7 mouse cellular contexts compared by ENCODE assay signal in genomic region chr17:25791320-25791842, GRCm38 (mm10). TPM values are rescaled to one million over a fixed set of nuclear protein-coding genes. Genes with fewer than 3 reads are reported as not detected.
A peak's percentile ranks its signal among the peaks of the same experiment; 100 is the strongest.
DNase-seq lines count a peak whose midpoint lies in the region; ATAC-seq and TF ChIP-seq lines count a peak whose summit lies in the region.

No protein-coding gene starts in this region.

- no peak for TF ChIP-seq POLR2A in small intestine, adult 2 months (IDR thresholded peaks at IDR 0.05; ENCODE audit: low read depth, low read length)

- peak overlapping the region; percentile 81 for H3K9ac ChIP-seq in limb, embryonic 13.5 days

- peak overlapping the region; percentile 93 for H3K27ac ChIP-seq in forebrain, embryonic 10.5 days
- peak overlapping the region; percentile 91; the same call in 1 of the 2 replicates for H3K27ac ChIP-seq in limb, embryonic 13.5 days
- peak overlapping the region; percentile 94 for H3K27ac ChIP-seq in small intestine, adult 2 months (ENCODE audit: insufficient read depth, low read depth, low read length)

- H3K36me3 ChIP-seq in megakaryocyte, embryonic 14.5 days (replicated peaks; ENCODE audit: low read length), result peaks cover 42% of the 10 kb centered on the region
- peaks cover 67% of the 10 kb centered on the region for H3K36me3 ChIP-seq in forebrain, embryonic 10.5 days (replicated peaks)
- H3K36me3 ChIP-seq in limb, embryonic 13.5 days, result peaks cover 23% of the 10 kb centered on the region
- peaks cover 3% of the 10 kb centered on the region for H3K36me3 ChIP-seq in small intestine, adult 2 months (ENCODE audit: control insufficient read depth, insufficient read depth, low read length)

- no peak for DNase-seq in forebrain, embryonic 10.5 days (ENCODE audit: extremely low spot score, low spot score)
- DNase-seq in ovary, adult 18-20 months (ENCODE audit: low spot score), result no peak
- no peak for DNase-seq in right cerebral cortex, postnatal 36 days (ENCODE audit: low spot score in 2 of 2)

- TF ChIP-seq CTCF in small intestine, adult 2 months (IDR thresholded peaks at IDR 0.05; ENCODE audit: extremely low read depth, insufficient read length, insufficient replicate concordance, low read depth, low read length), result no peak

- peaks cover 20% of the 10 kb centered on the region for H3K27me3 ChIP-seq in megakaryocyte, embryonic 14.5 days (replicated peaks)
- H3K27me3 ChIP-seq in forebrain, embryonic 10.5 days (ENCODE audit: poor library complexity, severe bottlenecking), result no peaks in the 10 kb centered on the region
- H3K27me3 ChIP-seq in limb, embryonic 13.5 days, result no peaks in the 10 kb centered on the region
- H3K27me3 ChIP-seq in small intestine, adult 2 months (ENCODE audit: control insufficient read depth, insufficient read depth, low read length), result no peaks in the 10 kb centered on the region

- no peaks in the 10 kb centered on the region for H3K9me3 ChIP-seq in megakaryocyte, embryonic 14.5 days
- H3K9me3 ChIP-seq in forebrain, embryonic 10.5 days, result no peaks in the 10 kb centered on the region
- H3K9me3 ChIP-seq in limb, embryonic 13.5 days, result no peaks in the 10 kb centered on the region

- ATAC-seq in megakaryocyte, adult 5-6 weeks (ENCODE audit: poor library complexity, severe bottlenecking), result no peak
- ATAC-seq in limb, embryonic 13.5 days (ENCODE audit: low FRiP score, low read depth), result 0 out of 2 replicates have a peak, but pooled peaks have one; percentile 2

- peak overlapping the region; percentile 95 for H3K4me3 ChIP-seq in megakaryocyte, embryonic 14.5 days (replicated peaks)
- peak overlapping the region; percentile 78 for H3K4me3 ChIP-seq in forebrain, embryonic 10.5 days
- peak overlapping the region; percentile 87 for H3K4me3 ChIP-seq in limb, embryonic 13.5 days
- peak overlapping the region; percentile 91 for H3K4me3 ChIP-seq in small intestine, adult 2 months (ENCODE audit: low read depth, low read length)

- H3K4me1 ChIP-seq in megakaryocyte, embryonic 14.5 days, result peaks cover 61% of the 10 kb centered on the region
- H3K4me1 ChIP-seq in forebrain, embryonic 10.5 days, result peaks cover 61% of the 10 kb centered on the region
- H3K4me1 ChIP-seq in limb, embryonic 13.5 days, result peaks cover 47% of the 10 kb centered on the region
- peaks cover 16% of the 10 kb centered on the region for H3K4me1 ChIP-seq in small intestine, adult 2 months (ENCODE audit: control insufficient read depth, insufficient read depth, insufficient read length, low read length)

- 29% methylated on average over 19 of the region's 19 CpGs for WGBS in forebrain, embryonic 10.5 days
- WGBS in limb, embryonic 13.5 days, result 27% methylated on average over 19 of the region's 19 CpGs
- 14% methylated on average over 19 of the region's 19 CpGs for WGBS in small intestine, adult 2 months

- H3K4me2 ChIP-seq in limb, embryonic 13.5 days (replicated peaks), result peak overlapping the region; percentile 92

RNA-seq across cellular contexts. Expression of gene Fam173a, which starts 1.3 kb away (rescaled TPM):
- 17.4 and 23.4 TPM in 2 replicates for polyA plus RNA-seq in megakaryocyte, embryonic 14.5 days (2012; ENCODE audit: insufficient read depth, low replicate concordance)
- total RNA-seq in megakaryocyte, adult 5-6 weeks (2015), result 69.7 and 85.6 TPM in 2 replicates
- 17.7 and 36.5 TPM in 2 replicates for total RNA-seq in megakaryocyte, adult 5-6 weeks (2017)
- 68.4 and 79.1 TPM in 2 replicates for polyA plus RNA-seq in forebrain, embryonic 10.5 days (2016; fragmentation: Nextera tagmentation; extraction: Ambion mirVana)
- polyA plus RNA-seq in limb, embryonic 13.5 days (2015; fragmentation: Nextera tagmentation; extraction: Ambion mirVana), result 65.5 and 73.1 TPM in 2 replicates
- 70.7 and 135 TPM in 2 replicates for polyA plus RNA-seq in small intestine, adult 2 months (2012; rRNA removed)

RNA-seq across cellular contexts. Expression of gene AC134908.4, which starts 4.1 kb away (rescaled TPM):
- polyA plus RNA-seq in megakaryocyte, embryonic 14.5 days (2012; ENCODE audit: insufficient read depth, low replicate concordance), result not detected in 2 replicates
- total RNA-seq in megakaryocyte, adult 5-6 weeks (2015), result 0.69 and 7.2 TPM in 2 replicates
- total RNA-seq in megakaryocyte, adult 5-6 weeks (2017), result not detected in 2 replicates
- 2.4 and 4.0 TPM in 2 replicates for polyA plus RNA-seq in forebrain, embryonic 10.5 days (2016; fragmentation: Nextera tagmentation; extraction: Ambion mirVana)
- polyA plus RNA-seq in limb, embryonic 13.5 days (2015; fragmentation: Nextera tagmentation; extraction: Ambion mirVana), result 2.2 TPM in 1 of 2 replicates, not detected in the other
- polyA plus RNA-seq in small intestine, adult 2 months (2012; rRNA removed), result 0.48 TPM in 1 of 2 replicates, not detected in the other

RNA-seq across cellular contexts. Expression of gene Ccdc78, which starts 5.0 kb away (rescaled TPM):
- not detected in 2 replicates for polyA plus RNA-seq in megakaryocyte, embryonic 14.5 days (2012; ENCODE audit: insufficient read depth, low replicate concordance)
- total RNA-seq in megakaryocyte, adult 5-6 weeks (2015), result not detected in 2 replicates
- 0.16 TPM in 1 of 2 replicates, not detected in the other for total RNA-seq in megakaryocyte, adult 5-6 weeks (2017)
- polyA plus RNA-seq in forebrain, embryonic 10.5 days (2016; fragmentation: Nextera tagmentation; extraction: Ambion mirVana), result 1.4 and 1.5 TPM in 2 replicates
- polyA plus RNA-seq in limb, embryonic 13.5 days (2015; fragmentation: Nextera tagmentation; extraction: Ambion mirVana), result 0.27 and 0.31 TPM in 2 replicates
- 0.06 TPM in 1 of 2 replicates, not detected in the other for polyA plus RNA-seq in small intestine, adult 2 months (2012; rRNA removed)

RNA-seq across cellular contexts. Expression of gene Metrn, which starts 5.6 kb away (rescaled TPM):
- polyA plus RNA-seq in megakaryocyte, embryonic 14.5 days (2012; ENCODE audit: insufficient read depth, low replicate concordance), result 59.9 and 91.1 TPM in 2 replicates
- total RNA-seq in megakaryocyte, adult 5-6 weeks (2015), result 2.6 and 3.2 TPM in 2 replicates
- 8.3 and 11.2 TPM in 2 replicates for total RNA-seq in megakaryocyte, adult 5-6 weeks (2017)
- polyA plus RNA-seq in forebrain, embryonic 10.5 days (2016; fragmentation: Nextera tagmentation; extraction: Ambion mirVana), result 197 and 204 TPM in 2 replicates
- polyA plus RNA-seq in limb, embryonic 13.5 days (2015; fragmentation: Nextera tagmentation; extraction: Ambion mirVana), result 50.7 and 52.5 TPM in 2 replicates
- 28.2 and 31.9 TPM in 2 replicates for polyA plus RNA-seq in small intestine, adult 2 months (2012; rRNA removed)

RNA-seq across cellular contexts. Expression of gene Haghl, which starts 5.9 kb away (rescaled TPM):
- 14.8 and 29.7 TPM in 2 replicates for polyA plus RNA-seq in megakaryocyte, embryonic 14.5 days (2012; ENCODE audit: insufficient read depth, low replicate concordance)
- 10.3 and 10.5 TPM in 2 replicates for total RNA-seq in megakaryocyte, adult 5-6 weeks (2015)
- total RNA-seq in megakaryocyte, adult 5-6 weeks (2017), result 10.7 and 15.9 TPM in 2 replicates
- 74.4 and 76.0 TPM in 2 replicates for polyA plus RNA-seq in forebrain, embryonic 10.5 days (2016; fragmentation: Nextera tagmentation; extraction: Ambion mirVana)
- 85.1 and 98.6 TPM in 2 replicates for polyA plus RNA-seq in limb, embryonic 13.5 days (2015; fragmentation: Nextera tagmentation; extraction: Ambion mirVana)
- polyA plus RNA-seq in small intestine, adult 2 months (2012; rRNA removed), result 12.7 and 25.0 TPM in 2 replicates
